Mouse (Mus musculus) CD8-positive naive resting alpha-beta T cell, adult 57 days (primary cell): ENCODE data around the gene Ceacam15. TPM values are rescaled to one million over a fixed set of nuclear protein-coding genes. Genes with fewer than 3 reads are reported as not detected.

ENCODE experiments used
- total RNA-seq: library from RNA; stranded (reverse); gene quantifications from one replicate; pipeline ENCODE4 v1.2.4, GENCODE M21; 2023

Gene Ceacam15
- total RNA-seq: not detected

DNA sequence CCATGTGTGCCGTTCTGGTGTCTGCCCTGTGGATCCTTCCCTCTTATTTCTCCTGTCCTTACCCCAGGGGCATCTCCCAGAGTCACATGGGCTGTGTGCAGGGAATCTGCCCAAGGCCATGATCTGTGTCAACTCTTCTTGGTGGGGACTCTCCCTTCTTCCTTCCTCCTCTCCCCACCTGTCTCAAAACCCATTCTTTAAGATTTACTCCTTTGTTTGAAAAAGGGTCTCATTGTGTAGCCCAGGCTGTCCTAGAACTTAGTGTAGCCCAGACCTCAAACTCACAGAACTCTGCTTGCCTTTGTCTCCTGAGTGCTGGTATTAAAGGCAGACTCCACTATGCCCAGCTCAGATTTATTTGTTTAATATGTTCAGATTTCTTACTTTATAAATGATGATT, at the start of gene Ceacam15:
Gene Ceacam15 (minus strand): TSS at position 101 of the 400 bp plus-strand sequence.

GRCm38 (mm10) chr7:16721629-16722028, 46.1 kb upstream of the Ceacam15 start, which contains the start of gene Ceacam9:
Gene Ceacam9, plus strand, starts transcription at chr7:16721929.

Other genes with a start within 250 kb of the Ceacam15 start
- gene Tmem160, start 222.9 kb downstream of the Ceacam15 start, total RNA-seq: 31.0 TPM
- not detected for gene Npas1, start 198.0 kb downstream of the Ceacam15 start, total RNA-seq
- 20.6 TPM for gene Arhgap35, start 60.7 kb downstream of the Ceacam15 start, total RNA-seq
- not detected for gene Ceacam9, start 46.2 kb upstream of the Ceacam15 start, total RNA-seq
- gene Ap2s1, start 62.7 kb upstream of the Ceacam15 start, total RNA-seq: 68.3 TPM
- gene Slc1a5, start 105.6 kb upstream of the Ceacam15 start, total RNA-seq: 164 TPM
- gene Strn4, start 140.2 kb upstream of the Ceacam15 start, total RNA-seq: 126 TPM
- gene Fkrp, start 141.0 kb upstream of the Ceacam15 start, total RNA-seq: 21.0 TPM
- 231 TPM for gene Prkd2, start 167.2 kb upstream of the Ceacam15 start, total RNA-seq
- 0.34 TPM for gene Dact3, start 199.6 kb upstream of the Ceacam15 start, total RNA-seq
- not detected for gene Gng8, start 216.1 kb upstream of the Ceacam15 start, total RNA-seq
- 0.31 TPM for gene Ptgir, start 230.8 kb upstream of the Ceacam15 start, total RNA-seq
- 91.8 TPM for gene Calm3, start 248.4 kb upstream of the Ceacam15 start, total RNA-seq